Mouse (Mus musculus): ENCODE measurements around the gene Gpr85.
A peak's percentile ranks its signal among the peaks of the same experiment; 100 is the strongest.

Gene Gpr85

GRCm38 (mm10) chr6:13828877-13829276 is 10.9 kb downstream of the Gpr85 start:
- ATAC-seq (ENCODE audit: insufficient number of reproducible peaks, low FRiP score, low TSS enrichment): no peak

- no peak for ATAC-seq (ENCODE audit: insufficient number of reproducible peaks, low FRiP score, low TSS enrichment)
Observed at GRCm38 (mm10) chr6:13816661-13817060, 23.1 kb downstream of the Gpr85 start.

DNA sequence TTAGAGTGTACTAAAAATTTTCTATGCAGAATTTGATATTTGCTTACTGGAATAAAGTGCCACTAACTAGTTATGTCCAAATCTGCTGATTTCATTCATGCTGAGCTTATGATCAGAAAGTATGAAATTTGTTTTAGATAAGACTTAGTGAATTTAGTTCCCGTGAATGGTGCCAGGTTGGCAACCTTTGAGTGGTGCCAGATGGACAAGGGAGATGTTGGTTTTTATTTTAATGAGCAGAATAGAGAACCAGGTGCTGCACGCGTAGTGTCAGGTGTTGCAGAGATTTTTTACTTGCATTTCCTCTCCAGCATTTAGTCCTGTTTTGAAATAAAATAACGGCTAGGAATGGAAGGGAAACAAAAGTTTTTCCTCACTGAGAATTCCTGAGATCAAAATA is 27.6 kb downstream of the Gpr85 start:
- peak; percentile 87 for ATAC-seq (ENCODE audit: insufficient number of reproducible peaks, low FRiP score, low TSS enrichment)

DNA sequence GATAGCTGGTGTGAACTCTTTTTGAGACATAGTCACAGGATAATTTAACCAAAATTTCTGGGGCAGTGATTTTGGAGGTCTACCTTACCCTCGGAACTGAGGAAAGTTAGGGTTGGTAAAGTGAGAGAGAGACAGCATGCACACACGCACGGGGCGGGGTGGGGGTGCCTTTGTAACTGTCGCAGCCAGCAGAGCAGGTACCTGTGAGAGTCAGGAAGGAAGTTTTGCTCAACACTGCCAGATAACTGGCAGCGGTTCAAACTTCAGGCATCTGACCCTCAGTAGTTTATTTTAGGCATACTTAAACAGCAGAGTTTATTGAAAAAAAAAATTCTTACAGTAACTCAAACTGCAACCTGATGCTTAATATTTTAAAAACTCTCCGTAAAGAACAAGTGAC is 39.7 kb downstream of the Gpr85 start:
- ATAC-seq (ENCODE audit: insufficient number of reproducible peaks, low FRiP score, low TSS enrichment): no peak

DNA sequence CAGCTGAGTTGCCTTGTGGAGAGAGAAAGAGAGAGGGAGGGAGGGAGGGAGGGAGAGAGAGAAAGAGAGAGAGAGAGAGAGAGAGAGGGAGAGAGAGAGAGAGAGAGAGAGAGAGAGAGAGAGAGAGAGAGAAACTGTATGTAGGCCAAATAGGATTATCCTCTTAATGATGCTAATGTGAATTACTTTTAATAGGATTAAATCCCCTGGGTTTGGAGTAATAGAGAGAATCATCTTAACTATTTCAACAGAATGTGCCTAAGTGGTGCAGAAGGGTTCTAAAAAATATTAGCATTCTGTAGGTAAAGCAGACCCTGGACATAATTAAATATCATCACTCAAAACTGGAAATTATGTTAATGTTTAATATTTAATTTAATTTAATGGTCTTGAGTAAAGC is 42.4 kb downstream of the Gpr85 start:
- no peak for ATAC-seq (ENCODE audit: insufficient number of reproducible peaks, low FRiP score, low TSS enrichment)

All from cerebellum, adult (tissue).